Mouse (Mus musculus) small intestine, adult 2 months (tissue): Measurements from ENCODE around the gene Ephx1. TPM values are rescaled to one million over a fixed set of nuclear protein-coding genes. Genes with fewer than 3 reads are reported as not detected.
"Not testable (repeated sequence)": the region's sequence is repeated elsewhere in the genome, so short reads cannot be mapped to it uniquely, and the experiment has no call there.

ENCODE experiments used
- H3K27ac ChIP-seq: fragments of 200-500 bp; 2 replicates; pipeline ENCODE4 v1.5.1; 2012; ENCODE audit warnings: low read depth, low read length, control low read depth, inconsistent platforms; ENCODE audit not compliant: insufficient read depth
- H3K27me3 ChIP-seq: fragments of 200-500 bp; 2 replicates; pipeline ENCODE4 v1.6.1; 2012; ENCODE audit warnings: mild to moderate bottlenecking, moderate library complexity, low read length, inconsistent platforms; ENCODE audit not compliant: control insufficient read depth, insufficient read depth
- H3K36me3 ChIP-seq: fragments of 200-500 bp; 2 replicates; pipeline ENCODE4 v1.6.1; 2012; ENCODE audit warnings: mild to moderate bottlenecking, low read length, control low read depth, inconsistent platforms; ENCODE audit not compliant: control insufficient read depth, insufficient read depth
- H3K4me1 ChIP-seq: fragments of 200-500 bp; 2 replicates; pipeline ENCODE4 v1.6.1; 2012; ENCODE audit warnings: low read length, inconsistent platforms, mixed read lengths; ENCODE audit not compliant: control insufficient read depth, insufficient read depth, insufficient read length
- H3K4me3 ChIP-seq: fragments of 200-500 bp; 2 replicates; pipeline ENCODE4 v1.5.1; 2012; ENCODE audit warnings: low read depth, mild to moderate bottlenecking, control low read depth, inconsistent platforms, low read length, moderate library complexity
- CTCF ChIP-seq: fragments of 200-500 bp; IDR thresholded peaks from 2 replicates; pipeline ENCODE4 v1.5.1; 2012; ENCODE audit warnings: low read depth, mild to moderate bottlenecking, control low read depth, inconsistent platforms, low read length, moderate library complexity, mixed read lengths; ENCODE audit not compliant: insufficient replicate concordance, insufficient read length; ENCODE audit errors: extremely low read depth
- POLR2A ChIP-seq: fragments of 200-500 bp; IDR thresholded peaks from 2 replicates; pipeline ENCODE4 v1.6.1; 2012; ENCODE audit warnings: low read depth, mild to moderate bottlenecking, control low read depth, inconsistent platforms, low read length, moderate library complexity
- WGBS: fragments of 180-500 bp; shearing (Covaris S2); methylation state at CpG from one replicate; pipeline ENCODE4 v1.1.7; 2018; 5-methylcytosine and 5-hydroxymethylcytosine counted together
- polyA plus RNA-seq: library from polyadenylated mRNA; depleted of rRNA; stranded (reverse); fragments of >200 nt; gene quantifications from 2 replicates; pipeline ENCODE4 v1.2.3, GENCODE M21; 2012

Gene Ephx1
- polyA plus RNA-seq, 1 experiment = 10.0 TPM

DNA sequence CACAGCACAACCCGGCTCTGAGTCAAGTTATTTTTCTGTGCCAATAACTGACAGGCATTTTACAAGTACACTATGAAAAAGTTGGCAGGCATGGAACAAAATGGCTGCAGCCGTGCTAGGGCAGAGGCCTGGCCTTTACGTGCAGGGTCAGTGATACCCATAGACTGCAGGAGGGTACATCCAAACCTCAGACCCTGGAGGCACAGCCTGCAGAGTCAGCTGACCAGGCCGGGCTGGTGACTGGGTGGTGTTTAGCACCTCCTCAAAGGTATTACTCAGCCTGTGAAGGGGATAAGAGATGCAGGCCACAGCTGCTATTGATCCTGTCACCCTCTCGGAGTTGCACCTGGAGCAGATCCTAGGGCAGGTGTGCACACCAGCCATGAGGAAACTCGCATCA, 30.2 kb upstream of the Ephx1 start, which contains the start of gene 9130409I23Rik:
Gene 9130409I23Rik (plus strand): TSS at position 301 of the 400 bp plus-strand sequence.
- TF ChIP-seq POLR2A (no peak), CTCF (no peak)
- no peak within 1 kb of the TSS for H3K27ac ChIP-seq
- 65% methylated on average over 6 of the region's 6 CpGs for WGBS
- H3K4me3 ChIP-seq = no peak within 1 kb of the TSS
- no peaks in the 10 kb centered on the region for H3K27me3 ChIP-seq
- peaks cover 3% of the 10 kb centered on the region; the same call in 1 of the 2 replicates for H3K4me1 ChIP-seq
- no peaks in the 10 kb centered on the region for H3K36me3 ChIP-seq

DNA sequence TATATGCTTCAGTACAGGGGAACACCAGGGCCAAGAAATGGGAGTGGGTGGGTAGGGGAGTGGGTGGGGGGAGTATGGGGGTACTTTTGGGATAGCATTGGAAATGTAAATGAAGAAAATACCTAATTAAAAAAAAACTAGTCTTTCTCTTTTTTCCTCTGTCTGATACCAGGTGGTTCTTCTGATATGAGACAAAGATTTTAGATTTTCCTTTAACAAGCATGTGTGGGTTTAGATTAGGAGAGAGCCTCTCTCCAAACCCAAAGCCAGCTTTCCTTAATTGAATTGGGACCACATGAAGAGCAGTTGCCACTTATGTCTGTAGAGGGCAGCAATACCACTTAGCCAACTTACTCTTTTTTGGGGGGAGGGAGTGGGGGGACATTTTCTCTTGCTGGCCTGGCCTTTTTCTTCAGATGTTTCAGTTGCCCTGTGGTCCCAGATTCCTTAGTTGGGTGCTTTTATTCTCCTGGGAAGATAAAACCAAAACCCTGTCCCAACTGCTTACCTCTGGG, 28.7 kb upstream of the Ephx1 start:
- Histone ChIP-seq H3K27me3 (no peaks in the 10 kb centered on the region), H3K36me3 (no peaks in the 10 kb centered on the region), H3K4me1 (peaks cover 3% of the 10 kb centered on the region; the same call in 1 of the 2 replicates), H3K27ac (no peak overlapping the region), H3K4me3 (no peak overlapping the region)
- TF ChIP-seq POLR2A = no peak
- TF ChIP-seq CTCF = no peak

DNA sequence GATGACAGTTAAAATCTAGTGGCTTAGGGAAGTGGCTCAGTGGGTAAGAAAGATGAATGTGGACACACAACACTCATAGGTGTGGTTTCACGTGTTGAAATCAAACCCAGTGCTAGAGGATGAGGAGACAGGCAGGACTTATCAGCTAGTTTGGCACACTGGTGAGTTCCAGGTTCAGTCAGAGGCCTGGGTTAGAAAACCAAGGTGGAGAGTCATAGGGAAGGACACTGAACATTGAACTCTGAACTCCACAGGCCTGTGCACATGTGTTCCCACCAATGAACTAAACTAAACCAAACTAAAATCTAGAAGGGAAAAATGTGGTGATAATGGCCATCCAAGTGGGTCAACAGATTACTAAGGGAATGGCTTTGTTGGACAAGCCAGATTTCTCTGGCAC, 26.8 kb upstream of the Ephx1 start:
- Histone ChIP-seq H3K27me3 (no peaks in the 10 kb centered on the region), H3K4me3 (no peak overlapping the region), H3K4me1 (peaks cover 3% of the 10 kb centered on the region; the same call in 1 of the 2 replicates), H3K27ac (no peak overlapping the region), H3K36me3 (no peaks in the 10 kb centered on the region)
- WGBS = 28% methylated on average over 1 of the region's 1 CpGs
- no peak for TF ChIP-seq POLR2A
- no peak for TF ChIP-seq CTCF

DNA sequence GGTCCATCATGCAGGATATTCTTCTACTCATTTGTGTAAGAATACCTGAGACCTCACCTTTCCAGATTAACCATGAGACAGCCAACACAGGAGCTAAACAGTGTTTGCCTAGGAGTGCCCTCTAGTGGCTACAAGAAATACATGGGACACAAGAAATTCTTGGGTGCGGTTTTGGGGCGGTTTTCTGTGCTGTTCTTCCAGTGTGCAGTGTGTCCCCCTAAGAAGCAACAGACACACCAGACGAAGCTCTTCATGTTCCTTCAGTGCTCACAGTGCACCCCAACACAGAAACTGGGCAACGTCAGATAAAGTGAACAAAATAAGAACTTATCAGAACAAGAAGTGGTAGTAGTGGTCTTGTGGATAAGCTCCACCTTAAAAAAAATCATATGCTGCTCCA, 18.9 kb upstream of the Ephx1 start:
- 7% methylated on average over 4 of the region's 4 CpGs for WGBS
- H3K4me3 ChIP-seq = no peak overlapping the region
- H3K4me1 ChIP-seq = peaks cover 5% of the 10 kb centered on the region; the same call in 1 of the 2 replicates
- no peaks in the 10 kb centered on the region for H3K27me3 ChIP-seq
- no peak overlapping the region for H3K27ac ChIP-seq
- peak; percentile 55; the same call in 1 of the 2 replicates for TF ChIP-seq CTCF
- no peak for TF ChIP-seq POLR2A
- no peaks in the 10 kb centered on the region for H3K36me3 ChIP-seq

DNA sequence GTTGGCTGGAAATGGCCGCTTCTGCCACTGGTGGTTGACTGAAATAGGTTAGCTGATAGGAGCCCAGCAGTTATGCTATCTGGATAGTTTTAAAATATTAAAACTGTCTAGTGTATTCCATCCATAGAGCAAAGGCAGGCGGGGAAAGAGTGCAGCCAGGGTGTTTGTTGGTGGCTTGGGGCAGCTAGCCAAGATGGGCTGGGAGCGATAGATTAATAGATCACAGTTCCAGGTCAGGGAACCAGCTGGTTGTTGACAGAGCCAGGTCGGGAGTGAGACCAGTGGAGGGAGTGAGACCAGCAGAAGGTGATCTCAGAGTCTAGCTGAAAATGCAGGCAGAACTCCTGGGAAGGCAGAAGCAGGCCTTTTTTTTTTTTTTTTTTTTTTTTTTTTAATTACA, 16.9 kb upstream of the Ephx1 start:
- Histone ChIP-seq H3K36me3 (no peaks in the 10 kb centered on the region), H3K4me3 (no peak overlapping the region), H3K4me1 (peaks cover 5% of the 10 kb centered on the region; the same call in 1 of the 2 replicates), H3K27ac (no peak overlapping the region), H3K27me3 (no peaks in the 10 kb centered on the region)
- TF ChIP-seq POLR2A = no peak
- TF ChIP-seq CTCF = no peak
- 27% methylated on average over 4 of the region's 4 CpGs for WGBS

DNA sequence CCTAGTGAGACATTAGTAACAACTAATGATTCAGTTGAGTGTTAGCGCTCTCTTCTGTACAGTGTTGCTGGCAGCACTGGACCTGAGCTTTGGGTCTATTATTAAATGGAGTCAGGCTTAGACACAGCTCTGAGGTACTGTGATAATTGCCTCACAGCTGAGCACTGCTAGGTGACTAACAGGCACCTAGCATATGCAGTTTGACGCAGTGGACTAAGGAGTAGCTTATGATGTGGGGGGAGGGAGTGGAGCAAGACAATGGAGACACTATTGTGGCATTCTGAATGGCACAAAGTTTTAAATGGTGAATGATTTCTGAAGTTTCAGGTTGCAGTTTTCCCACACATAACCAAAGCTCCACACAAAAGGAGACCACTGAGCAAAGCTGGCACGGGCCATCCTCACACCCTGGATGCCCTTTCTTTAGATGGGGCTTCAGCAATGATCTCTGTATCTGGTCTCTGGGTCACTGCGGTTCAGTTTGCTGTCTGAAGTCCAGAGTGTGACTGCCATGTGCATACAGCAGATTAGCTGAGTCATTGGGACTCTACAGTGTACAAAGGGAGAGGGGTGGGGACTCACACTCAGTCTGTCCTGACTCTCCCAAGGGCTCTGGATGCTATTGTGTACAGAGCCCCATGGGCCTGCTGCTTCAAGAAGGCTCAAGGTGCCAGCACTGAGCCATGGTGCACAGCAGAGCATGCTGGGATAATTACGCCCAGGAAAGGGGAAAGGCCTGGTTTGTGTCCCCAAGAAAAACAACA, 14.5 kb upstream of the Ephx1 start:
- not testable (repeated sequence) for H3K4me1 ChIP-seq, H3K27me3 ChIP-seq, H3K4me3 ChIP-seq, H3K27ac ChIP-seq, H3K36me3 ChIP-seq
- 67% methylated on average over 5 of the region's 5 CpGs for WGBS

DNA sequence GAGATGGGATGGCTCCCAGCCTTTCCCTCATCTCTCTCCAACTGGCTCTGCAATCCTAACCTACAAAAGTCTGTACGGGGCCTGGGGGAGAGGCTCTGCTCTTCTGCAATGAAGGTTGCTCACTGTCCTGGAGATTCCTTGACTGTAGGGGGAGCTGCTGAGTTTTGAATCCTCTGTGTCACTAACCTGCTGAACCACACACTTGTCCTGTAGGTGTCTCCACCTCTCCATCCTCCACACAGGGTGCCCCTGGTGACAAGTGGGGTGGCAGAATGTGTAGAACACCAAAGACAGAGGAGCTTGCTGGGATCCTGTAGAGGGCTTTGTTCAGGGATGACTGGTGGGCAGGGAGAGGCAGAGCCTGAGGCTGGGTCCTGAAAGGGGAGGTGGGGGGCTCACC, 1.6 kb upstream of the Ephx1 start:
- Histone ChIP-seq H3K4me1 (peaks cover 5% of the 10 kb centered on the region; the same call in 1 of the 2 replicates), H3K4me3 (no peak overlapping the region), H3K27ac (no peak overlapping the region), H3K27me3 (no peaks in the 10 kb centered on the region), H3K36me3 (no peaks in the 10 kb centered on the region)
- TF ChIP-seq CTCF = peak; percentile 73; the same call in 1 of the 2 replicates
- no peak for TF ChIP-seq POLR2A
- WGBS = 4% methylated on average over 1 of the region's 1 CpGs
